Mouse (Mus musculus): ENCODE measurements at regions not wholly inside any gene's neighbourhood (a gene's known extent, or its start where the extent isn't known, plus 50 kb on each side); places are given as distances from the start of the nearest gene placed in this dataset.

GRCm38 (mm10) chr6:78757619-78758018 lies 288.9 kb upstream of the Reg3g start:
- WGBS = 96% methylated on average over 3 of the region's 3 CpGs
- Histone ChIP-seq H3K4me3 (replicated peaks; ENCODE audit: insufficient read depth, low read depth, low read length) (no peak overlapping the region), H3K27me3 (ENCODE audit: control insufficient read depth, insufficient read depth, low read length) (no peaks in the 10 kb centered on the region), H3K27ac (ENCODE audit: insufficient read depth, low read length) (no peak overlapping the region), H3K4me1 (ENCODE audit: control insufficient read depth, insufficient read depth, low read length) (no peaks in the 10 kb centered on the region)
- TF ChIP-seq CTCF (IDR thresholded peaks at IDR 0.05; ENCODE audit: borderline replicate concordance, insufficient read depth, low read depth, low read length) (no peak), POLR2A (IDR thresholded peaks at IDR 0.05; ENCODE audit: borderline replicate concordance, insufficient read depth, low read length) (no peak)
- no peak for DNase-seq

Measured in cerebellum, adult 2 months (tissue).